Mouse (Mus musculus) lung, embryonic 14.5 days (tissue): ENCODE results near the gene Sec23b. TPM values are rescaled to one million over a fixed set of nuclear protein-coding genes. Genes with fewer than 3 reads are reported as not detected.

ENCODE experiments used
- ATAC-seq: fragments of 200-750 bp; cut with Nextera tagmentation; 2 replicates; pipeline ENCODE4 v1.8.0; 2017; ENCODE audit warnings: mild to moderate bottlenecking, moderate TSS enrichment, moderate library complexity; ENCODE audit not compliant: insufficient read depth
- DNase-seq: peaks from one replicate; pipeline ENCODE4 v3.0.0-alpha.2; 2015
- H3K27ac ChIP-seq: fragments of 300-500 bp; sonication (generic); 2 replicates; pipeline ENCODE4 v1.5.1; 2014; ENCODE audit warnings: low read depth, mild to moderate bottlenecking, moderate library complexity
- H3K27me3 ChIP-seq: fragments of 300-500 bp; sonication (generic); 2 replicates; pipeline ENCODE4 v1.6.1; 2014; ENCODE audit warnings: low read length, control low read depth; ENCODE audit not compliant: insufficient read depth
- H3K36me3 ChIP-seq: fragments of 300-500 bp; sonication (generic); 2 replicates; pipeline ENCODE4 v1.6.1; 2014; ENCODE audit warnings: control low read depth; ENCODE audit not compliant: insufficient read depth
- H3K4me1 ChIP-seq: fragments of 300-500 bp; sonication (generic); 2 replicates; pipeline ENCODE4 v1.6.1; 2014; ENCODE audit warnings: antibody characterized with exemption, control low read depth; ENCODE audit not compliant: insufficient read depth
- H3K4me2 ChIP-seq: fragments of 300-500 bp; sonication (generic); 2 replicates; pipeline ENCODE4 v1.6.1; 2014; ENCODE audit warnings: mild to moderate bottlenecking
- H3K4me3 ChIP-seq: fragments of 300-500 bp; sonication (generic); 2 replicates; pipeline ENCODE4 v1.5.1; 2014; ENCODE audit warnings: low read depth, low read length
- H3K9ac ChIP-seq: fragments of 300-500 bp; sonication (generic); 2 replicates; pipeline ENCODE4 v1.6.1; 2014
- H3K9me3 ChIP-seq: fragments of 300-500 bp; sonication (generic); 2 replicates; pipeline ENCODE4 v1.6.1; 2016; ENCODE audit warnings: low read depth, low read length, control low read depth
- CTCF ChIP-seq: IDR thresholded peaks from 2 replicates; pipeline ENCODE4 v1.5.1; 2016; ENCODE audit warnings: antibody characterized with exemption, low read depth
- WGBS: fragments of 180-500 bp; shearing (Covaris S2); extraction: QIAGEN DNeasy Blood & Tissue Kit; methylation state at CpG from one replicate; pipeline ENCODE4 v1.1.7; 2014; 5-methylcytosine and 5-hydroxymethylcytosine counted together
- polyA plus RNA-seq: library from polyadenylated mRNA; unstranded; fragments of >200 nt; fragmentation: Nextera tagmentation; extraction: Ambion mirVana; gene quantifications from 2 replicates; pipeline ENCODE4 v1.2.1, GENCODE M21; 2014

Sec23b gene
- polyA plus RNA-seq, 1 experiment from 2014 or later = 89.1 TPM

DNA sequence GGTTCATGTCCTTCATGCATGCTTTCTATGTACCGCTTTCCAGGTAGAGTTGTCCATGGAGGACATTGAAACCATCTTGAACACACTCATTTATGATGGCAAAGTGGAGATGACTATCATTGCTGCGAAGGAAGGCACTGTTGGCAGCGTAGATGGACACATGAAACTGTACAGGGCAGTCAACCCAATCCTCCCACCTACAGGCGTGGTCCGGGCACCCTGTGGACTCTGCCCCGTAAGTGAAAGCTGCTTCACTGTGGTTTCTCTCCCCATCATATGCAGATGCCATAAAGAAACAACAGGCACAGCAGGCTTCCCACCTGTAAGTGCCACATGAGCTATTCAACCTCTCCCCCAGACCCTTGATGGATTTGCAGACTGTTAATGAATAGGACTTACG is 18.9 kb upstream of the Sec23b start:
- Histone ChIP-seq H3K27ac (no peak overlapping the region), H3K4me1 (no peaks in the 10 kb centered on the region), H3K9ac (no peak overlapping the region), H3K4me3 (no peak overlapping the region), H3K27me3 (no peaks in the 10 kb centered on the region), H3K4me2 (no peak overlapping the region), H3K9me3 (no peaks in the 10 kb centered on the region; the same call in 1 of the 2 replicates), H3K36me3 (peaks cover 83% of the 10 kb centered on the region)
- no peak for TF ChIP-seq CTCF
- no peak for DNase-seq
- WGBS = 95% methylated on average over 7 of the region's 7 CpGs
- no peak for ATAC-seq

DNA sequence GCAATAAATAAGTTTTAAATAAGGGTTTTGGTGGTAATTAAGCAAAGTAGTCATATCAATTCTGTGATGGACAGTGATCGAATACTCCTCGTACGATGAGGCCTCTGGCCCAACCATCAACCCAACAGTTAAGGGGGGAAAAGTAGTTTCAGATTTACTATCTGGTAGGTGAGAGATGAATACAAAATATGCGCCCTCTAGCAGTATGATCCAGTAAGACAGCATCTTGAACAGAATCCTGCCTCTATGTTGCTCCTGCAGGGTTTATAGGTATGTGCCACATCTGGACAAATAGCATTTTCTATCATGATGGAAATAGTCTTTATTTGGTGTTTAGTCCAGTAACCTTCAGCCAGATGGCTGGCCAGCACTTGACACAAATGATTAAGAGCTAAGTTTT is 14.8 kb upstream of the Sec23b start:
- H3K27ac ChIP-seq = no peak overlapping the region
- H3K4me3 ChIP-seq = no peak overlapping the region
- H3K4me2 ChIP-seq = no peak overlapping the region
- no peak for ATAC-seq
- H3K4me1 ChIP-seq = no peaks in the 10 kb centered on the region
- DNase-seq = peak; percentile 25
- H3K27me3 ChIP-seq = no peaks in the 10 kb centered on the region
- H3K9me3 ChIP-seq = no peaks in the 10 kb centered on the region
- H3K36me3 ChIP-seq = peaks cover 85% of the 10 kb centered on the region
- 84% methylated on average over 4 of the region's 4 CpGs for WGBS
- TF ChIP-seq CTCF = 0 out of 2 replicates have a peak, but pooled peaks have one; percentile 8
- H3K9ac ChIP-seq = no peak overlapping the region

DNA sequence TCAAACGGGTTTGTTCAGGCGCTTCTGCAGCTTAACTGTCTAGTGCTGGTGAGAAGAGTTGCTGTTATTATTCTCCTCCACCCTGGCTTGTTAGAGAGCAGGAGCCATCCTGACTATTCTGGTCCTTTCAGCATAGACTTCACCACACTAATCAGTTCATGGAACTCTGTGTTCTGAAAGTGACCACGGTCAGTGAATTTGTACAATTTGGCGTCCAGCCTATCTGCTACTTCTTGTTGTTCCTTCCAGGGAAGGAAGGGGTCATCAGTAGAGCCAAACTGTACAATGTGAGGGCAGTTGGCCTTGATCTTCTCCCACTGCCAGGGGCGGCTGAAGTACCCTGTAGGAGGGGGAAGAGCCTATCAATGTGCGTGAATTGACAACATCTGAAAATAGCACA is 12.4 kb upstream of the Sec23b start:
- 87% methylated on average over 6 of the region's 6 CpGs for WGBS
- ATAC-seq (no peak), DNase-seq (no peak)
- no peak overlapping the region for H3K4me3 ChIP-seq
- no peaks in the 10 kb centered on the region for H3K27me3 ChIP-seq
- H3K36me3 ChIP-seq = peaks cover 76% of the 10 kb centered on the region
- H3K4me1 ChIP-seq = no peaks in the 10 kb centered on the region
- no peak overlapping the region for H3K9ac ChIP-seq
- TF ChIP-seq CTCF = no peak
- no peak overlapping the region for H3K4me2 ChIP-seq
- no peaks in the 10 kb centered on the region for H3K9me3 ChIP-seq
- H3K27ac ChIP-seq = no peak overlapping the region

DNA sequence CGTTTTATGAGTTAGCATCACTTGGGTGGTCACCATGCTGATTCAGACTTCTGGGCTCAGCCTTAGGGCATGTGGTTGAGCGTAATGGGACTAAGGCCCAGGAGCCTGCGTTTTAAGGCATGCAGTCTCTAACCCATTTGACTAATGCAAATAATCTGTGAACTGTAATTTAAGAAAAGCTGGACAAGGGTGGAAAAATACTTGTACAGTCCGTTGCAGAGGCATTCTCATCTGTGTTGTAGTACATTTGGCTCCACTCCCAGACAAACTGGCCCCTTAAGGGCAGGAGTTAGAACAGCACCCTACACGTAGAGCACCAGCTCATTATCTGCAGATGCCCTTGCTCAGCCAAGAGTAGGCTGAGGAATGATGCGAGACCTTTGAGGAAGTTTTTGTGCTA is 11.4 kb upstream of the Sec23b start:
- 70% methylated on average over 6 of the region's 6 CpGs for WGBS
- DNase-seq (peak; percentile 31), ATAC-seq (no peak)
- Histone ChIP-seq H3K4me1 (no peaks in the 10 kb centered on the region), H3K4me2 (no peak overlapping the region), H3K4me3 (no peak overlapping the region), H3K36me3 (peaks cover 67% of the 10 kb centered on the region), H3K9me3 (no peaks in the 10 kb centered on the region), H3K27me3 (no peaks in the 10 kb centered on the region), H3K27ac (no peak overlapping the region), H3K9ac (no peak overlapping the region)
- TF ChIP-seq CTCF = no peak

DNA sequence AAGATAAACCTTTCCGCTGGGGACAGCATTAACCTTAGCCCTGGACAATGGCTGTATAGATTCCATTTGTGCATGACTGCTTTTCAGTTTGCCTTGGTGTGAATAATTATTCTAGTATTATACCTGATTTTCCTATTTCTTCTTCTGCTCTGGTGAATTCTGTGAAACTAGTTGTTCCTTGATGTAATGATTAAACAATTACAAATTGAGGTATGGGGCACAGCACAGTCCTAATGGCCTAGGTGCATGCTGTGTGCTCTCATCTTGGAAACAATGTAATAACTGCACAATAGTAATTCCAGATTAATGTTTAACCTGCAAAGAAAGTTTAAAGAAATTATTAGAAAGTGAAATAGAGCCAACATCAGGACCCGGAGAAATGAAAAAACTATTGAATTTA is 11.0 kb upstream of the Sec23b start:
- Histone ChIP-seq H3K27ac (no peak overlapping the region), H3K9me3 (no peaks in the 10 kb centered on the region), H3K4me2 (no peak overlapping the region), H3K4me1 (0 out of 2 replicates have a peak, but pooled peaks cover 3% of the 10 kb centered on the region), H3K27me3 (no peaks in the 10 kb centered on the region), H3K4me3 (no peak overlapping the region), H3K9ac (no peak overlapping the region), H3K36me3 (peaks cover 62% of the 10 kb centered on the region)
- ATAC-seq = no peak
- TF ChIP-seq CTCF = no peak
- WGBS = 85% methylated on average over 2 of the region's 2 CpGs
- DNase-seq = no peak

DNA sequence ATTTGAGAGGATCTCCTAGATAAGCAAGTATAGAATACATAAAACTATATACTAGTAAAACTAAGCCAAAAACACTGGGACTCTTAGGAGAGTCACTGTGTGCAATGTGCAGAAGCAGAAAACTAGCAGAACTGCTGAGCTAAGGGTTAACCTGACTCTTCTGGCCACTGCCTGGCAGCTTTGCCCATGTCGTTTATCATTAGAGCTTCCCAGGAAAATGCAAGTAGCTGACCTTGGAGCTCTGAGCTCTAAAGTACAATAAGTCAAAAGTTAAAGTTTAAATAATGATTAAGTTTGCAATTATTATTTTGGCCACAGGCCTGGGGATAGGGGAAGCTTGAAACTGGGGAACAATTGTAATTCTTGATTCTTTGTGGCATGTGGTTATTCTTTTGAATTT is 10.5 kb upstream of the Sec23b start:
- H3K27ac ChIP-seq = no peak overlapping the region
- 34% methylated on average over 1 of the region's 1 CpGs for WGBS
- TF ChIP-seq CTCF = no peak
- peaks cover 58% of the 10 kb centered on the region for H3K36me3 ChIP-seq
- no peak overlapping the region for H3K9ac ChIP-seq
- H3K4me2 ChIP-seq = no peak overlapping the region
- no peaks in the 10 kb centered on the region for H3K9me3 ChIP-seq
- H3K27me3 ChIP-seq = no peaks in the 10 kb centered on the region
- no peak for DNase-seq
- H3K4me1 ChIP-seq = 0 out of 2 replicates have a peak, but pooled peaks cover 4% of the 10 kb centered on the region
- ATAC-seq = no peak
- H3K4me3 ChIP-seq = no peak overlapping the region

DNA sequence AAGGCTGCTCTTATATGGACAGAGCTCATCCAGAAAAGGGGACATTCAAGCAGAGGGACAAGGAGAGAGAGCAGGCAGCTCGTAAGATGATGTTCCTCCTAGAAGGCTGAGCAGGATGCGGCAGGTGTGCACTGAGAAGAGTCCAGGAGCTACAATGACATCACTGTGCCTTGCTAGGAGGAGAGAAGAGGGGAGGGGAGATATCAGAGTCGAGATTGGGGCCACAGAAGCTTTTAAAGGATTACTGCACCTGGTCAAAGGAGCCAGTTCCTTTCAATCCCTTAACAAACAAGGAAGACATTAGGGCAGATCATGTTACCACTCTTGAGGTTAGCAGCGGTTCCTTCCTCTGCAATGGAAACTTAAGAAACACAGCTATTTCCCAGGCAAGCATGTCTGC is 8.5 kb upstream of the Sec23b start:
- WGBS = 65% methylated on average over 4 of the region's 4 CpGs
- H3K27ac ChIP-seq = no peak overlapping the region
- ATAC-seq = no peak
- TF ChIP-seq CTCF = no peak
- H3K36me3 ChIP-seq = peaks cover 47% of the 10 kb centered on the region
- H3K4me1 ChIP-seq = 0 out of 2 replicates have a peak, but pooled peaks cover 4% of the 10 kb centered on the region
- H3K4me3 ChIP-seq = no peak overlapping the region
- DNase-seq = no peak
- no peak overlapping the region for H3K4me2 ChIP-seq
- no peaks in the 10 kb centered on the region for H3K27me3 ChIP-seq
- H3K9ac ChIP-seq = no peak overlapping the region
- H3K9me3 ChIP-seq = no peaks in the 10 kb centered on the region

DNA sequence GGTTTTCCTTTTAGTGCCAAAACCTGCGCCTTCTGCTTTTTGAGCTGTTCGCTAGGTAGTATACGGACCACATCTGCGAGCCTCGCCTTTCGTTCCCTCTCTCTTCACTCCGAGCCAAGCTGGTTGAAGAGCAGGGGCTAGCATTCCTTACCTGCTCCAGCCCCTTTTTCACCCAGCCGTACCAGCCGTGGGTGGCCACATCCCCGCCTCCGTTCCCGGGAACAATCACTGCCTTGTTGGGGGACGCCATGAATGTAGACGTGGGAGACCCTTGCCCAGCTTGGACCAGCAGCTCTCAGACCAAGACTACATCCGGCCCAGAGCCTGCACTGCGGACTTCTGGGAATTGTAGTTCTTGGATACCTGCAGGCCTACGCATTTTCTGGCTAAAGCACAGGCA is 5.5 kb upstream of the Sec23b start, which contains the start of gene Rbbp9:
Gene Rbbp9, minus strand, starts transcription at position 341 of the 400 bp plus-strand sequence.
- ATAC-seq (peak; percentile 95), DNase-seq (peak; percentile 88)
- no peaks in the 10 kb centered on the region for H3K9me3 ChIP-seq
- H3K27me3 ChIP-seq = no peaks in the 10 kb centered on the region
- H3K36me3 ChIP-seq = peaks cover 22% of the 10 kb centered on the region; the same call in 1 of the 2 replicates
- under 1% methylated on average over 17 of the region's 17 CpGs for whole genome bisulfite sequencing
- peak within 1 kb of the TSS; percentile 74 for H3K4me2 ChIP-seq
- peak within 1 kb of the TSS; percentile 67 for H3K4me3 ChIP-seq
- H3K4me1 ChIP-seq = peaks cover 4% of the 10 kb centered on the region; the same call in 1 of the 2 replicates
- peak within 1 kb of the TSS; percentile 88 for H3K27ac ChIP-seq
- peak within 1 kb of the TSS; percentile 80 for H3K9ac ChIP-seq
- TF ChIP-seq CTCF = no peak
